ENCODE assay signal across 8 mouse cellular contexts in the genomic region with DNA sequence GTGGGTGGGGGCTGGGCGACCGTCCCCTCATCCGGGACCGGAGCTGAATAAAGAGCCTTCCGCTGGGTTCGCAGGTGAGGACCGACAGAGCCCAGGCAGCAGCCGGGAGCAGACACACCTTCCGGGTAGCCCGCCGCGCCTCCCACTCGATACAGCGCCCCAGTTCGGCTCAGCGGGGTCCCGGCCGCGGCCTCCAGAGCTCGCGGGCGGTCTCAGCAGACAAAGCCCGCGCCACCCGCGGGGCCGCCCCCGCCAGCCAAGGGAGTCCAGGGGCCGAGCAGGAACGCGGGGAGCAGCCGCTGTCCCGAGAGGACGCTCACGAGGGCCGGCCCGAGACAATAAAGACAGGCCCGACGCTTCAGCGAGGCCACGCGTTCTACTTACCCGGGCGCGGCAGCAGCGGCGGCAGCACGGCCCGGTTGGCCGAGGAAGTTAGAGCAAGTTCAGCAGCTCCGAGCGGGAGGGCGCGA. TPM values are rescaled to one million over a fixed set of nuclear protein-coding genes. Genes with fewer than 3 reads are reported as not detected.
DNase-seq lines count a peak whose midpoint lies in the region; ATAC-seq lines count a peak whose summit lies in the region.

Gene Tspan14, minus strand, starts transcription at position 416 of the 470 bp plus-strand sequence.

- H3K36me3 ChIP-seq in erythroblast, embryonic 14.5 days (ENCODE audit: control insufficient read depth): no peaks in the 10 kb centered on the region
- H3K36me3 ChIP-seq in embryonic facial prominence, embryonic 15.5 days: no peaks in the 10 kb centered on the region
- no peaks in the 10 kb centered on the region for H3K36me3 ChIP-seq in limb, embryonic 12.5 days

- peaks cover 9% of the 10 kb centered on the region for H3K27me3 ChIP-seq in erythroblast, embryonic 14.5 days (ENCODE audit: control insufficient read depth)
- no peaks in the 10 kb centered on the region for H3K27me3 ChIP-seq in embryonic facial prominence, embryonic 15.5 days
- no peaks in the 10 kb centered on the region for H3K27me3 ChIP-seq in limb, embryonic 12.5 days

- H3K4me3 ChIP-seq in erythroblast, embryonic 14.5 days (replicated peaks): peak within 1 kb of the TSS; percentile 82
- H3K4me3 ChIP-seq in embryonic facial prominence, embryonic 15.5 days (replicated peaks): peak within 1 kb of the TSS; percentile 80
- H3K4me3 ChIP-seq in limb, embryonic 12.5 days (replicated peaks): peak within 1 kb of the TSS; percentile 82

- DNase-seq in CD4-positive, CD25-positive, alpha-beta regulatory T cell, adult 2 months (ENCODE audit: low read depth, low spot score): peak; percentile 75
- DNase-seq in heart, postnatal 25 days (ENCODE audit: low spot score): no peak
- DNase-seq in B cell, adult 2 months: no peak

- H3K9ac ChIP-seq in embryonic facial prominence, embryonic 15.5 days: peak within 1 kb of the TSS; percentile 54
- peak within 1 kb of the TSS; percentile 85 for H3K9ac ChIP-seq in limb, embryonic 12.5 days (replicated peaks)

- H3K4me2 ChIP-seq in embryonic facial prominence, embryonic 15.5 days (replicated peaks): peak within 1 kb of the TSS; percentile 60
- peak within 1 kb of the TSS; percentile 81 for H3K4me2 ChIP-seq in limb, embryonic 12.5 days

- intact Hi-C loops in heart, postnatal 25 days (cut with DNase I): no loop called here

- H3K27ac ChIP-seq in embryonic facial prominence, embryonic 15.5 days (replicated peaks): peak within 1 kb of the TSS; percentile 93
- H3K27ac ChIP-seq in limb, embryonic 12.5 days: peak within 1 kb of the TSS; percentile 91

- H3K4me1 ChIP-seq in erythroblast, embryonic 14.5 days (ENCODE audit: control insufficient read depth): peaks cover 73% of the 10 kb centered on the region
- H3K4me1 ChIP-seq in embryonic facial prominence, embryonic 15.5 days: peaks cover 50% of the 10 kb centered on the region
- H3K4me1 ChIP-seq in limb, embryonic 12.5 days (replicated peaks): peaks cover 26% of the 10 kb centered on the region

- WGBS in embryonic facial prominence, embryonic 15.5 days: under 1% methylated on average over 54 of the region's 54 CpGs
- WGBS in limb, embryonic 12.5 days: under 1% methylated on average over 54 of the region's 54 CpGs

- no peaks in the 10 kb centered on the region for H3K9me3 ChIP-seq in erythroblast, embryonic 14.5 days (ENCODE audit: control insufficient read depth, low read length)
- H3K9me3 ChIP-seq in embryonic facial prominence, embryonic 15.5 days (replicated peaks): no peaks in the 10 kb centered on the region
- H3K9me3 ChIP-seq in limb, embryonic 12.5 days: no peaks in the 10 kb centered on the region

- no peak for ATAC-seq in erythroblast, adult 5-6 weeks (replicated peaks; ENCODE audit: low FRiP score, poor library complexity, severe bottlenecking)
- ATAC-seq in embryonic facial prominence, embryonic 15.5 days (ENCODE audit: insufficient number of reproducible peaks, low FRiP score, low TSS enrichment, low read depth): peak; percentile 35
- ATAC-seq in limb, embryonic 12.5 days (ENCODE audit: insufficient number of reproducible peaks, insufficient read depth, low FRiP score, low TSS enrichment, low read depth): peak; percentile 74; the same call in 1 of the 2 replicates
- no peak for ATAC-seq in neutrophil, adult 5-6 weeks (ENCODE audit: extremely low read depth, insufficient number of reproducible peaks, low FRiP score, poor library complexity, severe bottlenecking)

RNA-seq across cellular contexts. Expression of gene Tspan14, which starts in this region (rescaled TPM):
- 0.27 and 0.33 TPM in 2 replicates for polyA plus RNA-seq in erythroblast, embryonic 14.5 days (2012)
- 4.0 and 7.3 TPM in 2 replicates for total RNA-seq in erythroblast, adult 5-6 weeks (2015; ENCODE audit: low replicate concordance)
- 8.2 and 9.4 TPM in 2 replicates for total RNA-seq in erythroblast, adult 5-6 weeks (2017; ENCODE audit: low replicate concordance)
- polyA plus RNA-seq in embryonic facial prominence, embryonic 15.5 days (2015; fragmentation: Nextera tagmentation; extraction: Ambion mirVana): 84.7 and 86.6 TPM in 2 replicates
- total RNA-seq in heart, postnatal 25 days (2021): 10 to 100 TPM; 17.1 to 18.1 TPM
- 68.4 and 70.1 TPM in 2 replicates for polyA plus RNA-seq in limb, embryonic 12.5 days (2016; fragmentation: Nextera tagmentation; extraction: Ambion mirVana)
- 56.7 and 60.5 TPM in 2 replicates for total RNA-seq in neutrophil, adult 5-6 weeks (2017)

Comparison
In these comparisons a context has a peak if more than half of its experiments do, and no peak if none do; other contexts are left out.
1. RNA of gene Tspan14 (polyA plus RNA-seq): 84.7 to 86.6 TPM in embryonic facial prominence, embryonic 15.5 days and 68.4 to 70.1 TPM in limb, embryonic 12.5 days; 0.27 to 0.33 TPM in erythroblast, embryonic 14.5 days; every median in the first group is over 10 times any median in the second.
2. ATAC-seq: peak in embryonic facial prominence, embryonic 15.5 days (single experiment) and limb, embryonic 12.5 days (single experiment); none in erythroblast, adult 5-6 weeks (single experiment) and neutrophil, adult 5-6 weeks (single experiment).
3. Peak in every context shown above with its lines, with median percentiles within 50 percentile points of each other: H3K4me3 ChIP-seq.